Mouse (Mus musculus): ENCODE results near the gene Rbms3. TPM values are rescaled to one million over a fixed set of nuclear protein-coding genes. Genes with fewer than 3 reads are reported as not detected.

Rbms3 gene
- total and polyA plus RNA-seq, 3 experiments = 8.1 to 12.5 (median 8.8) TPM

DNA sequence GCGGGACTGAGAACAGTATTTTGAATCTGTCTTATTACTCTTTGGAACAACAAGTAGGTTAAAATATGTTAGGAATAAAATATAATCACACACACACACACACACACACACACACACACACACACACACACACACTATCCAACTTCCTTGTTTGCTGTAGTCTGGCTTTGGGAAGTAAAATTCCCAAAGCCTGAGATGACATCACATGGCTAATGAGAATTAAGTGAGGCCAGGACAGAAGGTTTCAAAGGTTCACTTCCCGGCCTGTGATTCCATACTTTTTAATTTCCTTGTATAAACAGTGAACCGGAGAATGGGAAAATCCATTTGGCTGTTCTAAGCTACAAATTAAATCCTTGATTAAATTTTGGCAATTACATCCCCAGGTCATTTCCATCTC, 752.9 kb downstream of the Rbms3 start:
- 49% methylated on average over 3 of the region's 3 CpGs for WGBS
- no peak for TF ChIP-seq CTCF (IDR thresholded peaks at IDR 0.05)
- TF ChIP-seq EP300 (IDR thresholded peaks at IDR 0.05; ENCODE audit: insufficient read depth, low read depth, low read length) = no peak
- no peak for TF ChIP-seq POLR2A (IDR thresholded peaks at IDR 0.05; ENCODE audit: insufficient read depth, low read depth, low read length)

DNA sequence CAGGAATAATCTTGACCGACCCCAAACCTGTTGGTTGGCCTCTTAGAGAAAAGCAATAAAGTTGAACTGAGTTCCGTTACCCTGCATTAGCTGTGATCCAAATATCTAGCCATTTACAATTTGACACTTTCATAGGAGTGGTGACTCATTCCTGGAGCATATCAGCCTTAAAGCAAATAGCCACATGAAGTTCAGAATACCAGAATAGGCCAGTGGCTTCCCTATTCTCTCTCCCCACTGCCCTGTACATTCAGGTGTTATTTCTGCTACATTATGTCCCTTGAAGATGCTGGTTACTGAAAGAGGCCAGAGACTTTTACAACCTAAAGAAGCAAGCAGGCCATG, 755.8 kb downstream of the Rbms3 start:
- WGBS = 55% methylated on average over 2 of the region's 2 CpGs
- H3K27ac ChIP-seq = peak overlapping the region; percentile 34
- no peak for DNase-seq
- no peaks in the 10 kb centered on the region for H3K79me2 ChIP-seq (replicated peaks; ENCODE audit: control insufficient read depth, insufficient read depth, low read length)
- peaks cover 3% of the 10 kb centered on the region; the same call in 1 of the 2 replicates for H3K36me3 ChIP-seq (ENCODE audit: control insufficient read depth, insufficient read depth, low read length)
- TF ChIP-seq POLR2A (IDR thresholded peaks at IDR 0.05; ENCODE audit: insufficient read depth, low read depth, low read length) (no peak), CTCF (IDR thresholded peaks at IDR 0.05) (no peak)
- no peaks in the 10 kb centered on the region for H3K27me3 ChIP-seq (ENCODE audit: control insufficient read depth, insufficient read depth, low read length)
- intact Hi-C loops (cut with DNase I) = loop anchor here (5.0 to 10.0 kb wide), 2 partner anchors 199 to 378 kb away; no protein-coding TSS in a partner anchor
- H3K4me1 ChIP-seq (ENCODE audit: control insufficient read depth, insufficient read depth, low read length) = peaks cover 4% of the 10 kb centered on the region
- no peak overlapping the region for H3K4me3 ChIP-seq
- H3K9ac ChIP-seq (ENCODE audit: low read depth, low read length) = no peak overlapping the region

More for the DNA sequence above, 752.9 kb downstream of the Rbms3 start:
- intact Hi-C loops (cut with DNase I) = loop anchor here (10.0 kb wide), 1 partner anchor 202 kb away; no protein-coding TSS in a partner anchor
- no peak for DNase-seq
- Histone ChIP-seq H3K27me3 (ENCODE audit: control insufficient read depth, insufficient read depth, low read length) (no peaks in the 10 kb centered on the region), H3K9ac (ENCODE audit: low read depth, low read length) (no peak overlapping the region), H3K79me2 (replicated peaks; ENCODE audit: control insufficient read depth, insufficient read depth, low read length) (no peaks in the 10 kb centered on the region), H3K27ac (no peak overlapping the region), H3K36me3 (ENCODE audit: control insufficient read depth, insufficient read depth, low read length) (peaks cover 3% of the 10 kb centered on the region; the same call in 1 of the 2 replicates), H3K4me3 (no peak overlapping the region), H3K4me1 (ENCODE audit: control insufficient read depth, insufficient read depth, low read length) (peaks cover 5% of the 10 kb centered on the region)

DNA sequence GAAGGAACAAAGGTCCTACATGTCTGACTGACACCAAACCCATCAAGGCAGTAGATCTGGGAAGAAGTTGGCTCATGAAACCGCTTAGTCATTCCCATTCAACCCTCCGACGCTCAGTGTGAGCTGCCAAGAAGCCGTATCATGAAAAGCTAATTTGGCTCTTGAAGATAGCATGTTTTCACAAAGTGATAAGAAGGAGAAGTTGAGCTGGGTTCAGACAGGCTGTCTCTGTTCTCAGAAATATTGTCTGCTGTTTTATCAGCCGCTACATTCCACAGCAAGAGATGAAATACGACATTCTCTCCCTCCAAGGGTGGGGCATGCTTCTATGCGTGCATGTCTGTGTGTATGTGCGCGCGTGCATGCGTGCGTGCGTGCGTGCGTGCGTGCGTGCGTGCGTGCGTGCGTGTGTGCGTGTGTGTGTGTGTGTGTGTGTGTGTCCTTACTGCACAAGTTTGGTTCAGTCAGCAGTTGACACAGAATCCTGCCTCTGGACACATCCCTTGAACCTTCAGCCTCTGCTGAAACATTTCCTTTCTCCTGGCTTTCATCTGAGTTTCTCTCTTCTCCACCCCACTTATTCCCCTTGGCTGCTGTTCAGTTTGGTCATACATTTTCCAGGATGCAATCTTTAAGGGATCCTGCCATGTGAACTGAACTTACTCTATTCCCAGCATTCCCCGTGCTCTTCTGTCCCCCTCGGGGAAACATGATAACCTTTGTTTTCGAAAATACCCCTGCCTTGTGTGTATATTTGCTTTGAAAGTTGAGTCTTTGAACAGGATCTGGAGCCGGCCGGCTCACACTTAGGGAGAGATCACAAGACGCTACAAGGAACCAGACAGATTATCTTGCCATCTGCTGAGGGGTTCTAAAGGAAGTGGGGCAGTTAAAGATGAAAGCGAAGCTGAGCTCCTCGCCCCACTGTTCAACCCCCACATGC, 756.4 kb downstream of the Rbms3 start:
- Histone ChIP-seq H3K4me3 (peak overlapping the region; percentile 15; the same call in 1 of the 2 replicates), H3K27me3 (ENCODE audit: control insufficient read depth, insufficient read depth, low read length) (no peaks in the 10 kb centered on the region), H3K79me2 (replicated peaks; ENCODE audit: control insufficient read depth, insufficient read depth, low read length) (no peaks in the 10 kb centered on the region), H3K4me1 (ENCODE audit: control insufficient read depth, insufficient read depth, low read length) (peaks cover 4% of the 10 kb centered on the region), H3K36me3 (ENCODE audit: control insufficient read depth, insufficient read depth, low read length) (peaks cover 3% of the 10 kb centered on the region; the same call in 1 of the 2 replicates), H3K27ac (peak overlapping the region; percentile 34), H3K9ac (ENCODE audit: low read depth, low read length) (peak overlapping the region; percentile 72)
- peak; percentile 63 to 67 for DNase-seq
- TF ChIP-seq EP300 (IDR thresholded peaks at IDR 0.05; ENCODE audit: insufficient read depth, low read depth, low read length) = 0 out of 2 replicates have a peak, but pooled peaks have one; percentile 12
- no peak for TF ChIP-seq CTCF (IDR thresholded peaks at IDR 0.05)
- TF ChIP-seq POLR2A (IDR thresholded peaks at IDR 0.05; ENCODE audit: insufficient read depth, low read depth, low read length) = peak; percentile 33; the same call in 1 of the 2 replicates
- intact Hi-C loops (cut with DNase I) = loop anchor here (5.0 to 10.0 kb wide), 2 partner anchors 199 to 379 kb away; no protein-coding TSS in a partner anchor
- WGBS = 19% methylated on average over 30 of the region's 30 CpGs

DNA sequence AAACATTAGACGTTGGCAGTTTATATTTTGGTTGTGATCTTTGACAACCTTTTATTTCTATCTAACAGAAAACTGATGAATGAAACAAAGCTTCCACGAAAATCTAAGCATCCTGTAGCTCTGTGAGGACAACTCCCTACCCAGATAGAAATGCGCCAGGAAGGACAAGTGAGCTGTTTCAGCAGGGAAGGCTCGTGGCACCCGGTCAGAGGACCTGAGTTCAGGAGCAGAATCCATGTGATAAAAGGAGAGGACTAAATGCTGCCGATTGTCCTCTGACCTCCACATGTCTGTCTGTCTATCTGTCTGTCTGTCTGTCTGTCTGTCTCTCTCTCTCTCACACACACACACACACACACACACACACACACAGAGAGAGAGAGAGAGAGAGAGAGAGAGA, 757.4 kb downstream of the Rbms3 start:
- TF ChIP-seq CTCF (IDR thresholded peaks at IDR 0.05) = no peak
- no peak for TF ChIP-seq EP300 (IDR thresholded peaks at IDR 0.05; ENCODE audit: insufficient read depth, low read depth, low read length)
- TF ChIP-seq POLR2A (IDR thresholded peaks at IDR 0.05; ENCODE audit: insufficient read depth, low read depth, low read length) = no peak
- H3K9ac ChIP-seq (ENCODE audit: low read depth, low read length) = no peak overlapping the region
- no peaks in the 10 kb centered on the region for H3K27me3 ChIP-seq (ENCODE audit: control insufficient read depth, insufficient read depth, low read length)
- DNase-seq = no peak
- 52% methylated on average over 6 of the region's 6 CpGs for WGBS
- peak overlapping the region; percentile 49 for H3K27ac ChIP-seq
- H3K79me2 ChIP-seq (replicated peaks; ENCODE audit: control insufficient read depth, insufficient read depth, low read length) = no peaks in the 10 kb centered on the region
- H3K4me3 ChIP-seq = no peak overlapping the region
- intact Hi-C loops (cut with DNase I) = loop anchor here (5.0 to 10.0 kb wide), 2 partner anchors 198 to 380 kb away; no protein-coding TSS in a partner anchor
- H3K36me3 ChIP-seq (ENCODE audit: control insufficient read depth, insufficient read depth, low read length) = peaks cover 3% of the 10 kb centered on the region; the same call in 1 of the 2 replicates
- peaks cover 4% of the 10 kb centered on the region for H3K4me1 ChIP-seq (ENCODE audit: control insufficient read depth, insufficient read depth, low read length)

DNA sequence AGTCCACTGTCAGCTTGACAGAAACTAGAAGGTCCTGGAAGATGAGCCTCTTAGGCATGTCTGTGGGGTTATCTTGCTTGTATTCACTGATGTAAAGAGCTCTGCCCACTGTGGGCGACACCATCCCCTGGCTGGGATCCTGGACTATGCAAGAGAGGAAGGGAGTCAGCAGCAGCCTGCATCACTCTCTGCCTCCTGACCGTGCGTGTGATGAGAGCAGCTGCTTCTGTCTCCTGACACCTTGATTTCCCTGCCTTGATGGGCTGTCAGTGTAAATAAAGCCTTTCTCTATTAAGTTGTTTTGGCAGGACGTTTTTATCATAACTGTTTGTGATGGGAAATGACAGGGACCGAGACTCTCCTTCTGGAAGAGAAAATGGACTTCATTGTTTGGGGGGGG, 758.1 kb downstream of the Rbms3 start:
- Histone ChIP-seq H3K4me3 (no peak overlapping the region), H3K27me3 (ENCODE audit: control insufficient read depth, insufficient read depth, low read length) (no peaks in the 10 kb centered on the region), H3K4me1 (ENCODE audit: control insufficient read depth, insufficient read depth, low read length) (peaks cover 4% of the 10 kb centered on the region), H3K79me2 (replicated peaks; ENCODE audit: control insufficient read depth, insufficient read depth, low read length) (no peaks in the 10 kb centered on the region), H3K27ac (no peak overlapping the region), H3K9ac (ENCODE audit: low read depth, low read length) (no peak overlapping the region), H3K36me3 (ENCODE audit: control insufficient read depth, insufficient read depth, low read length) (peaks cover 3% of the 10 kb centered on the region; the same call in 1 of the 2 replicates)
- WGBS = 89% methylated on average over 5 of the region's 5 CpGs
- TF ChIP-seq CTCF (IDR thresholded peaks at IDR 0.05) (no peak), POLR2A (IDR thresholded peaks at IDR 0.05; ENCODE audit: insufficient read depth, low read depth, low read length) (no peak), EP300 (IDR thresholded peaks at IDR 0.05; ENCODE audit: insufficient read depth, low read depth, low read length) (no peak)
- DNase-seq = no peak
- intact Hi-C loops (cut with DNase I) = loop anchor here (5.0 to 10.0 kb wide), 2 partner anchors 197 to 381 kb away; no protein-coding TSS in a partner anchor
